Mouse (Mus musculus): ENCODE results near the gene Ucp1. TPM values are rescaled to one million over a fixed set of nuclear protein-coding genes. Genes with fewer than 3 reads are reported as not detected.
"Not testable (repeated sequence)": the region's sequence is repeated elsewhere in the genome, so short reads cannot be mapped to it uniquely, and the experiment has no call there.

The Ucp1 gene
- total RNA-seq (2021): 10 to 100 TPM in 1 of 2 experiments, 1 to 10 TPM in 1; 2.4 to 22.1 TPM

DNA sequence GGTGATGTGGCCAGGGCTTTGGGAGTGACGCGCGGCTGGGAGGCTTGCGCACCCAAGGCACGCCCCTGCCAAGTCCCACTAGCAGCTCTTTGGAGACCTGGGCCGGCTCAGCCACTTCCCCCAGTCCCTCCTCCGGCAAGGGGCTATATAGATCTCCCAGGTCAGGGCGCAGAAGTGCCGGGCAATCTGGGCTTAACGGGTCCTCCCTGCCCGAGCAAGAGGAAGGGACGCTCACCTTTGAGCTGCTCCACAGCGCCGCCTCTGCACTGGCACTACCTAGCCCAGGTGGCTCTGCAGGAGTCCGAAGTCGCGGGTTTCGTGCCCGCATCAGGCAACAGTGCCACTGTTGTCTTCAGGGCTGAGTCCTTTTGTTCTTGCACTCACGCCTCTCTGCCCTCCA is at the start of gene Ucp1:
Ucp1 (plus strand) TSS at position 177 of the 400 bp plus-strand sequence.
- intact Hi-C loops (cut with DNase I): no loop called here
- DNase-seq: no peak

DNA sequence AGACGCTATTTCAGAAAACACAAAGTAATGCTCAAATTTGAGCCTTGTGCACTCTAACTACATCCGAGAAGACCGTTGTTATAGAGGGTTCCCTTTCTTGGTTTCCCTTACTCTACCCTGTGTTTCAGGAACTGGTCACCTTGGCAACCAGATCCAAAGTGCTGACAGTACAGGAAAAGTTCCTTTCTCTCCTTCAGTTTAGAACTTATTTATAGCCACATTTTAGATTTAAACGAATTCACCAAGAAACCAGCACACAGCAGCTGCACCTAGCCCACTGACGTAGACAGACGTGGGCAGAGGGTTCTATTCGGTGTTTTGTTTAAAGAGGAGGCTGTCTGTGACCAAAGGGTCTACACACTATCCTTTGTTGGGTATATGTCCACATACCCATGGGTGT is 46.0 kb upstream of the Ucp1 start:
- peak in 1 of 2 experiments; percentile 3 for DNase-seq
- intact Hi-C loops (cut with DNase I): no loop called here

DNA sequence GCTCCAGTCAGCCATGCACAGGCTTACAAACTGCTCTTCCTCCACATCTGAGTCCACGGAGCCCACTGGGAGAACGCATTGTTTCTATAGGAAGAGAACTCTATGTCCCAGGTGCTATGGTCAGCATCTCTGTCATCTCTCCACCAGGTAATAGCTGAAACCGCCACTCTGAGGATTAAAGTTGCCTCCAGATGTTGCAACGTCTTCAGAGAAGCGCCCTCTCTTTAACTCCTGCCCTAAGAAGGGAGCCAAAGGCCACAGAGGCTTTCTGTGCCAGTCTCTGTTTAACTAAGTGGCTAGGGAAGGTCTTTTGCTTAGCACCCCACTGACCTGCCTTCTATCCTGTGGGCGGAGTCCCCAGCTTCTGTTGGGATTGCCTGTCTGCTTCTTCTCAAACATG is 39.3 kb upstream of the Ucp1 start:
- no peak for DNase-seq
- intact Hi-C loops (cut with DNase I): no loop called here

DNA sequence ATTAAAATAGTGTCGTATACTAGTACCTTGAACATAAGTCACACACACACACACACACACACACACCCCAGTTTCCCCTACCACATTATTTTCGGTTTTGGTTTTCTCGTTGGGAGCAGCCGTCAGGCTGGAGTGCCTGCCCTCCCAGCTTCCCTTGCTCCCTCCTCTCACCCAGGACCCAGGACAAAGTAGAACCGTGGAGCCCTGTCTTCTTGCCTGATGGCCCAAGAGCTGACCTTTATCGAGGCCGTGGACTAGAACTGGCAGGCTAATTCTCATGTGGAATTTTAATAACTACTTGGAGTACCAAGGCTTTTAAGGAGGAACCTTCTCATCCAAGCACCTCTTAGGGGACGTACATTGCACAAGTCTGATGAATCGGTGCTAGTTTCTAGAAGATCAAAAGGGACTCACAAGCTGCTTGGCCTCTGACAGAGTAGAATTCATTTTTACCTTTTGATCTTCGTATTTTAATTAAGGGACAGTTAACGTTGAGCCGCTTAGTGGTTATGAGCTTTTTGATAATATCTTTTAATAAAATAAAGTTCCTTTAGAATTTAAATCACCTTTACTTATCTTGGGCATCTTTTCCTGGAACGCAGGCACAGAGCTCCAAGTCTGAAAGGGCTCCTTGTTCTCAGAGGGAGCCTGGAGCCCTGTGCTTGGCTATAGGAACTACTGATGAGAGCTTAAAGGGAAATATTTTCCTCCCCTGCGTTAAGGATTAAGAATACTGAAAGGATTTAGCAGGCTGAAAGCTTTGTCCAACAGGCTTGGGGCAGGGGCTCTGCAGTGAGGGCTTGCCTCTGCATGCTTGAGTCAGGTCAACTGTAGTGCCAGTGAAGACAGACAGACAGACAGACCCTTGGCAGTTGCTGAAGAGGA is 38.5 kb upstream of the Ucp1 start:
- no peak for DNase-seq
- intact Hi-C loops (cut with DNase I): no loop called here

DNA sequence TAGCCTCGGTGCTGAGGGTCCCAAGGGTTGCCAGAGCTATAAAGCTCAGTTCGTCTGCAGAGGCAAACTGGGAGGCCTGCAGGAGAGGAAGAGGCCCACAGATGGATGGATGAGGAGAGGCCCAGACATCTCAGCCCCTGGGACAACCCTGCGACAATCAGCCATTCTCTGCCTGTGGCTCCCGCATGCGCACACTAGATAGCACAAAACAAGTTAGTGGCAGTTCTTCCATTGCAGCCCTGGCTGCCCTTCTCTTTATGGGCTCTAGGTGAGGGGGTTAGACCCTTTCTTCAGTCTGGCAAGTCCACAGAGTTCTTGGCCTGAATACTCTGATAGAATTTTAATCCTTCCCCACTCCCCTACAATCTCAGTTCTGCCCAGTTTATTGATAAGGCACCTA is 37.4 kb upstream of the Ucp1 start:
- no peak for DNase-seq
- intact Hi-C loops (cut with DNase I): no loop called here

DNA sequence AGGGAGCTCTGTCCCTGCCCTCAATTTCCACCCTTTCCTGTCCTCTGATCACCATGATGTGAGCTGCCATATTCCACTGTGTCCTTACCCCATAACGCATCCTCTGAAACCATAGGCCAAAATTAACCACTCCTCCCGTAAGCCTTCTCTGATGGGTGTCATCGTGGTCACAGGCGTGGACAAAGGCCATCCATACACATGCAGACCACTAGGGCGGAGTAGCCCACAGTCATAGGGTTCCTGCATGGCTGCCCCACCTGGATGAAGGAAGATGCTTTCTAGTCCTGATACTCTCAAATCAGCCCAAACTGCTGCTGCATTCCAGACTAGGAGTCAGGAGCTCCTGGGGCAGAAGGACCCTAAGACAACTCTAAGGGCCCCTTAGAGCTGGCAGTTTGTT is 32.5 kb upstream of the Ucp1 start:
- intact Hi-C loops (cut with DNase I): no loop called here
- no peak for DNase-seq

DNA sequence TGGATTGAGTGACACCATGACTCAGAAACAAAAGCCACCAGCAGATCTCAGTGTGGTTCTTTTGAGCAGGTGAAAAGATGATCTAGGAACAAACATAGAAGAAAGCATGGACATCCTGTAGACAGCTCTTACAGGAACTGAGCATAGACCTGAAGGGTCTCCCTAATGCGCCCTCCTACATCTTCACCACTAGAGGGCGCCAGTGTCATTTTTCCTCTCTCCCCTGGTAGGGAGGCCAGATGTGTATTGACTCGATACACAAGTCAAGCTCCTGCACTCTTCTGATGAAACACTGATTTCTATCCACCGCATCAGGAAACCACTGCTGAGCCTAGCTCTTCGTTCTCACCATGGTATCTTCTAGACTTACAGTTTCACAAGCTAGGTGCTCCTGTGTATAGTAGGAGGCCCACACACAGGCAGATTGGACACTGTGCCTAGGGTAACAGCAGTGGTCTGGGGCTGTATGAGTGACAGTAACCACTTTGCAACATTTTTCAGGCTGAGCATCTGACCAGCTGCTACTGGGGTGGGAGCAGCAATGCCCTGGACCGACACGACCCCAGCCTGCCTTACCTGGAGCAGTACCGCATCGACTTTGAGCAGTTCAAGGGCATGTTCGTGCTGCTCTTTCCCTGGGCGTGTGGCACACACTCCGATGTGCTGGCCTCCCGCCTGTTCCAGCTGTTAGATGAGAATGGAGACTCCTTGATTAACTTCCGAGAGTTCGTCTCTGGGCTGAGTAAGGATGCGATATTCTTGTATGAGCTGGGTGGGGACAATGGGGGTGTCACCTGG is 29.5 kb upstream of the Ucp1 start:
- peak; percentile 50 to 58 for DNase-seq
- intact Hi-C loops (cut with DNase I): loop anchor here (1.0 to 5.0 kb wide), 4 partner anchors 67 to 190 kb away; no protein-coding TSS in a partner anchor

DNA sequence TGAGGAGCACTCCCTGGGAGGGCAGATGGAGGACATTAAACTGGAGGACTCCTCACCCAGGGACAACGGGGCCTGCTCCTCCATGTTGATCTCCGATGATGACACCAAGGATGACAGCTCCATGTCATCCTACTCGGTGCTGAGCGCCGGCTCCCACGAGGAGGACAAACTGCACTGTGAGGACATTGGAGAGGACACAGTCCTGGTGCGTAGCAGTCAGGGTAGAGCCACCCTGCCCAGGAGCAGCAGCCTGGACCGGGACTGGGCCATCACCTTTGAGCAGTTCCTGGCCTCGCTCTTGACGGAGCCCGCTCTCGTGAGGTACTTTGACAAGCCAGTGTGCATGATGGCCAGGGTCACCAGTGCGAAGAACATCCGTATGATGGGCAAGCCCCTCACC is 19.0 kb upstream of the Ucp1 start:
- no peak for DNase-seq
- intact Hi-C loops (cut with DNase I): no loop called here

DNA sequence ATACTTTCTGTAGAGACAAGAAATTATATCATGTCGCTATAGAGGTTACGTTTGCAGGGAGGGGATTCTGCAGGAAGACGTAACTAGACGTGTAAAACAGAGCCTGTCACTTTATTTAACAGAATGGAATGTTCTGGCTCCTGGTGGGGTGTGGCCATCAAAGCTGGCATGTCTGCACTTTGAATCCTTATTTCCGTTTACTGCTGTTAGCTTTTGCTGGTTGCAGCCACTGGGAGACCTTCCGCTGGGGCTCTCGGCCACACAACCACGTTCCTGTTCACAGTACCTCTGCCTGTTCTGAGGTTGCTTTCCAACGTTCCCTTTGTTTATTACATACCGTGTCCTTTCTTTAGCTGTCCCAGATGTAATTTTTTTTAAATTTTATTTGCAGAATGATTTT is 17.7 kb upstream of the Ucp1 start:
- intact Hi-C loops (cut with DNase I): no loop called here
- DNase-seq: no peak

DNA sequence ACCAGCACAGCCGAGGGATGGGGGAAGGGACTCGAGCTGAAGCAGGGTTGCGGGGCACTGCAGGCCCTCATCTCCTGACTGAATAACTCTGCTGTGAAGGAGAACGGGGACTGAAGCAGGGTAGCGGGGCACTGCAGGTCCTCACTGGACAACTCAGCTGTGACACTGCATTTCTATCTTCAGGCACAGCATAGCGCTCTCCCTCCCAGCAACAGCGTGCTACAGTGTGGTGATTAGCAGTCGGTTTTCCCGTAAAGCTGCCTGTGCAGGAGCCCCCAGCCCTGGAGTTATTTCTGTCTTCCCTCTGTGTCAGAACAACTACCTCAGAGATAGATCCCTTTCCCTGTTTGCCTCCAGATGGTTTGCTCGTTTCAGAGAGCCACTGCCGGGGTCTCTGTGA is 15.7 kb upstream of the Ucp1 start:
- intact Hi-C loops (cut with DNase I): no loop called here
- no peak for DNase-seq

DNA sequence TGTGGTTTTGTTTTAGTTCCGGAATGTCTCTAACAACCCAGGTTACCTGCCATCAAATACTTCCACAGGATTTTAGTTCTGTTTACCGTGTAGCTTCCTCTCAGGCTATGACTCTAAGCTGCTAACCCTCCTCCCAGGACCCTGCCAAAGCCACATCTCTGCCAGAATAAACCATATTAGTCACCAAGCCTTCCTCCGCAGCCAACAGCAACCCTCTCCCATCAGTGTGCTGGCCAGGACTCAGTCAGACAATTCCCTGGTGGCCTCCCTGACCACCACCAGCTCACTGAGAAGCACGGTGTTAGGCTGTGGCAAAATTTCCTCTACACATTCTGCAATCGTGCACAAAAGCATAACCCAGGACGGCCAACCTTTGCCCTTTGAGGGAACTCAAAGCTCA is 11.7 kb upstream of the Ucp1 start:
- DNase-seq: peak; percentile 22 to 37
- intact Hi-C loops (cut with DNase I): no loop called here

DNA sequence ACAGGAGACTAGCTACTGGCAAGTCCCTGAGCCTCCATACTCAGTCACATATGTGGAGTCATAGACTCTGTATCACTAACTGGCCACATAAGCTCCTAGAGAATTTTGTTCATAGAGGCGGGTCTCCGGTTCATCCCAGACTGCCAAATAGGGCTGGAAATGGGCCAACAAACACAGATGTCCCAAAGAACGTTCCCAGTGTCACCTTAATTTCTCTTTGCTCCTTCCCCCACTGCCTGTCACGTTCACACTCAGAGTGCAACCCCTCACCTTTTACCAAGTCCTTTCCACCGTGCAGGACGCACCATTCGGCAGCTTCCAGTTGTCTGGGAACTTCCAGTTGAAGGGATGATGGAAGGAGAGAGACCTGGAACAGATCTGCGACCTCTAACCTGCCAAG is 4.8 kb upstream of the Ucp1 start:
- DNase-seq: no peak
- intact Hi-C loops (cut with DNase I): no loop called here

DNA sequence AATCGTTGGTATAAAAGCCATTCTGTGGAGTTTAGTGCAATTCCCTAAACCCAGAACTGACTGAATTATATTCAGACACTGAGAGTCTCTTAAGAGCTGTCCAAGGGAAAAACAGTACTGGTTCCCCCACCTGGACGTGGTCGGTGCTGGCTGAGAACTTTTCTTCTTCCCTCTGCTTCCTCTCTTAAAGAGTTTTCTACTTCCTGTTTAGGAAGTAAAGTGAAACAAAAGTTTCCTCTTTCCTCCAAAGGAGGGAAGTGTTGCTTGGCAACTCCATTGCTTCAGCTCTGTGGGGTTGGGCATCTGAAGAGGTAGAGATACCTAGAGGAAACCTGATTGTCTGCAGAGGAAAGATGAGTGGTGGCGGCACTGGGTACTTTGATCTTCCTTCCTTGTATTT is 7.2 kb downstream of the Ucp1 start:
- intact Hi-C loops (cut with DNase I): no loop called here
- DNase-seq: no peak

DNA sequence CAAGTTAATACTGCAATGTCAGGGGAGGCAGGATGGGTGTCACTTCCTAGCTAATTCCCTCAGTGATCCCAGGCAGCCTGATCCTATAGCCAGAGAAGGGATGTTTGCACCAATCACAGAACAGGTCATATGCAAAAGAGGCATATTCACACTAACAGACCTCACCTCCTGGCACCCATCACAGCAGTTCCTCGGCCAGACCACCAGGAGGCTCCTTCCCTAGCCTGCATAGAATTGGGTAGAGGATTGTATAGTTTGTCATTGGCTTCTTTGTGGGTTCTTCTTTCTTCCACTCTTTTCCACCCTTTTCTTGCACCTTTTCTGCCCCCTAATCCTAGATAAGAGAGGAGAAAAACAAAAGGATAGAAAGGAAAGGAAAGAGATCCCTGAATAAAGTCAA is 10.0 kb downstream of the Ucp1 start:
- intact Hi-C loops (cut with DNase I): loop anchor here (5.0 kb wide), 1 partner anchor 42 kb away; no protein-coding TSS in a partner anchor
- no peak for DNase-seq

DNA sequence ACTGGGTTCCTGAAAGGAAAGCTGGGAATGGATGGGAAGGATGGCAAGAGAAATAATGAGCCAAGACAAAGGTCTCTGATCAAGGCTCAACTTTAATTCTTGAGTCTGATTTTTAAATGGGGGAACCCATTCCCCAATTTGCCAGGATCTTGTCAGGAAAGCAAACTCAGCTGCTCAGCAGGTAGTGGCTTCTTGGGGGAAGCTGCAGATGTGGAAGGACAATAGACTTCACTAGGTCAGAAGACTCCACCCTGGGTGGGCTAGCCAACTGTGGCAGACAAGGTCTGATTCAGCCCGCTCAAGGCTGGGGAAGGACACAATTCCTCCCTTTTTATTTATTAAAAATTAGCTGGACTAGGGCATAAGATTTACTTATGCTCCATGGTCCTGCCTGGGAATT is 14.8 kb downstream of the Ucp1 start:
- intact Hi-C loops (cut with DNase I): loop anchor here (5.0 kb wide), 1 partner anchor 37 kb away; no protein-coding TSS in a partner anchor

DNA sequence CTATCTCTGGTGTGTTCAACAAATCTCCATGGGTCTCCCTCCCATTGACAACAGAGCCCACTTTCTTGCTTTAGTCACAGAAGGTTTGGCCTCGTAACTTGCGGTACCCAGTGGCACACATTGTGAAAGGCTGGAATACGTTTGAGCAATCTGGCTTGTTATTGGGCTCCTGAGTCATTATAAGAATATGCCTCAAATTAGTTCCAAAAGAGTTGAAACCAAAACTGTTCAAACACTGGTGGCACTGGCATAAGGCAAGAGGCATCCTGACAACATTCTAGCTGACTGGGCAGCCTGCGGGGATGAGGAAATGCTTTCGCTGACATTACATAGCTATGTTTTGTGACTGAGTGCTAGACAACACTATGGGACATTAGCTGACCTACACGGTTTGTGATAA is 19.7 kb downstream of the Ucp1 start:
- intact Hi-C loops (cut with DNase I): no loop called here

More for the DNA sequence above, 14.8 kb downstream of the Ucp1 start:
- DNase-seq: no peak

DNA sequence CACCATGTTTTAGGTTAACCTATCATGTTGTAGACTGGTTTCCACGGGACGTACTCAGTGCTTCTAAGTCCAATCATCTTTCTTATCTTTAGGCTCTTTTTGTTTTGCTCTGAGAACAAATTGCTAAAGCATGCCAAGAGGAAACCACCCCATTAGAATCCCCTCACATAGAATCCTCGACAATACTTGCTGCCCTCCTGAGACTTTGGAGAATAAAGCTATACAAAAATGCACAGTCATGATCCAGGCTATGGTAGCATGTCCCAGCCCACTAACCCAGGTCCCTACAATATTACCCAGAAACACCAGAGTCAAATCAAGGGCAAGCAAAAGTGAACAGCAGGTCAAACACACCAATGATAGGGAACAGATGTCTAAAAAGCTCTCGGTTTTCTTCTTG is 24.9 kb downstream of the Ucp1 start:
- DNase-seq; intact Hi-C loops (cut with DNase I): not testable (repeated sequence)

More for the DNA sequence above, 19.7 kb downstream of the Ucp1 start:
- no peak for DNase-seq

DNA sequence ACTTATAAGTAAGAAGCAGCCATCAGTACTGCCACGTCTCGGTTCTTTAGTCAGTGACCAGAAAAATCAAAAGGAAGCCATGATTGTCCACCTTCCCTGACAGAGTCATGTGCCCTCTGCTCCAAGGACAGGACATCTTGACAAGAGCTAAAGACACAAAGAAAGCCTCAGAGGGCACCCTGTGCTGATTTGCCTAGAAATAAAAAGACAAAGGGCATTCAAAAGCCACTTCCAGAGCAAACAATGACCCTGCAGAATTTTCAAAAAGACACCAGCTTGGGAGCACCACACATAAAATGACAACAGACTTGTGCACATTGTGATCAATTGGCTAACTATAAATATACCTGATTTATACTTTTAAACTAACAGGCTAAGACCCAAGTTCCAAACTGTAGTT is 25.5 kb downstream of the Ucp1 start:
- no peak for DNase-seq
- intact Hi-C loops (cut with DNase I): no loop called here

DNA sequence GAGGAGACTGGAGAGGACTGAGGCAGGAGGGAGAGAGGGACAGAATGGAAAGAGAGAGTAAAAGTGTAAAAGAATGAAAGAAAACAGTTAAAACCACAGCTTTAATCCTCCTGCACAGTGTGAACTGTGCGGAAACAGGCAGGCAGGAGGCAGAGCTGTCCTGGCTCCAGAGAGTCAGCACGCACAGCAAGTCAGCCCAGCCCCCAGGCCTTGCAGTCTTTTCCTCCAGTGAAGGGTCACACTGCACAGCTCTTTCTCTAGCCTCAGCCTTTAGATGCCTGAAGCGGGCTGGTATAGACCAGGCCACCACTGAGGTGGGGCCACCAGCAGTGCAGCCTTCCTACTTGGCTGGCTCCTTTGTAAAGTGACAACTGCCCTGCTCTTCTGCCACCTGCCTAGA is 30.4 kb downstream of the Ucp1 start:
- DNase-seq: no peak
- intact Hi-C loops (cut with DNase I): no loop called here

DNA sequence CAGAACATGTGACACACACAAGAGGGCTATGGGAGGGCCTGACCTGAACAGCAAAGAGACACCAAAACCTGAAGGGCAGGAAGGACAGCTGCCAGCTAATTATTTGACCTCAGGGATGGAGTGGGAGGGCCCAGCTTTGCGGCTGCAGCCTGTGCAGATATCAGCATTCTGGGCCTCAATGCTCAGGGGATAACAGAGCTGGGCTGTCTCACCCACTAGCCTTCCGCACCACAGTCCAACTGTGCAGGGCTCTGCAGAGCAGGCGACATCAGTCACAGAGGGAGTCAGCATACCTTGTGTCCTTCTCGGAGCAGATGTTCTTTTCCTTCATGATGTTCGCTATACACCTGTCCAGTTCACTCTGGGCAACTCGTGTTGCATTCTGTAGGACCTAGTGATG is 32.2 kb downstream of the Ucp1 start:
- no peak for DNase-seq
- intact Hi-C loops (cut with DNase I): no loop called here

DNA sequence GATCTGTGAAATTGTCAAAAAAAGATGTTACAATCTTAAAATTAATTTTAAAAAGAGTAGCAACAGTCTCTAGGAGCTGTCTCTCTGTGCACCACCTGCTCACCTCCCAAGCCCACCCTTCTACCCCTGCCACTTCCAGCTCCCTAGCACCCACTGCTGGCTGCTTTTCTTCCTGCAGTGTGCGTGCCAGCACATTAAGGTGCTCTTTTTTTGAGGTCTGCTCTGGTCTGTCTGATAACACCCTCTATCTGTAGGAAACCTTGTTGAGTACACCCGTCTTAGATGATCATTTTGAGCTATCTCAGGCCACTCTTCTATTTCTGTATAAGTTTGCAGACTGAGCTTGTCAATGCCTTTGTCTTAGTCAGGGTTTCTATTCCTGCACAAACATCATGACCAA is 32.9 kb downstream of the Ucp1 start:
- intact Hi-C loops (cut with DNase I): no loop called here

DNA sequence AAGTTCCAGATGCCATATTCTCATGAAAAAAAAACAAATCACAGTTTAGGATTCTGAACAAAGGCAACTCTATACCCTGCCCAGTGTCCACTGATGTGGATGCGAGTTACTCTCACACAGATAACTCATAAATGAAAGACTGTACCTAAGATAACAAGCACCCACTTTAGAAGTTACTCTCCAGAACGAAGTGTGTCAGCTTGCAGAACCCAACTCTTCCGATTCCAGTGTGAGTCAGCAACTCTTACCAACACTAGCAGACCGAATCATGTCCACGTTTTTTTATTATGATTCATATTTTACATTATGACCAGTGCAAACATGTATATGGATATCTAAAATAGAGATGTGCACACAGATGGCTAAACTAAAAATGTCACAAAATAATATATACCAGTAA is 37.7 kb downstream of the Ucp1 start:
- no peak for DNase-seq
- intact Hi-C loops (cut with DNase I): loop anchor here (5.0 kb wide), 1 partner anchor 66 kb away; no protein-coding TSS in a partner anchor

More for the DNA sequence above, 32.9 kb downstream of the Ucp1 start:
- DNase-seq: no peak

Measured in heart, postnatal 36 days (tissue).